Mouse (Mus musculus): ENCODE data around the gene Jade2. TPM values are rescaled to one million over a fixed set of nuclear protein-coding genes. Genes with fewer than 3 reads are reported as not detected.
"Not testable (repeated sequence)": the region's sequence is repeated elsewhere in the genome, so short reads cannot be mapped to it uniquely, and the experiment has no call there.

The Jade2 gene
- polyA plus RNA-seq, 1 experiment, result 10.1 TPM

DNA sequence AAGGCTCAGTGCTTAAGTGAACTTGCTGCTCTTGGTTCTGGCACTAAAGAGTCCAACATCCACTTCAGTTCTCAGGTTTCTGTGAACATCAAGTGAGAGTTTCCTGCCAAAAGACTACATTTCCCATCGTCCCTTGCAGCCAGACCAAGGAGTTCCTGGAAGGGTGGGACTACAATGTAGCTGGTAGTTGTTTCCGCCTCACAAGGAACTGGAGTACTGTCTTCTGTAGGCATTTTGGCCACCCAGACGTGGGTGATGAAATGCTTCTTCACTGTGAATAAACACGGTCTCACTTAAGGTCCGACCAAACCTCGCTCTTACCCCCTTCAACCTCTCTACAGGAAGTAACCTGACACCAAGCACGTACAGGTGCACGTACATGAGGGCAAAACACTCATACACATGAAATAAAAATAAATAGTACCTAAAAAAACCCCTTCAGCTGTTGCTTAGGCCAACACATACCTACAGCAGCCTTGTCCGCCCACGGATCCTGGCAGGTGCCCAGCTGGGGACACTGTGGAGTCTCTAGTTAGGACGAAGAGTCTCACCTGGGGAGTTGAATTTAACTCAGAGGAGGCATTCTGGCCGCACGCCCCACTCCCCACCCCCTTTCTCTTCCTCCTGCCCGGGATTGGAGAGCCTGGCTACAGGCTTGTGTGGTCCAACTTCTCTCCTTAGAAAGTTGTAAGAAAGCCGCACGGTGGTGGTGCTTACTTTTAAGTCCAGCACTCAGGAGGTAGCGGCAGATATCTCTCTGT, 52.1 kb downstream of the Jade2 start:
- H3K27ac ChIP-seq (ENCODE audit: insufficient read depth, low read length), result peak overlapping the region; percentile 76
- peak overlapping the region; percentile 69 for H3K9ac ChIP-seq (ENCODE audit: low read depth, poor library complexity, severe bottlenecking)
- no peaks in the 10 kb centered on the region for H3K27me3 ChIP-seq (ENCODE audit: control insufficient read depth, insufficient read depth, low read length, poor library complexity, severe bottlenecking)
- no peaks in the 10 kb centered on the region for H3K4me1 ChIP-seq (ENCODE audit: control insufficient read depth, insufficient read depth, low read length)
- peak overlapping the region; percentile 94 for H3K4me3 ChIP-seq (ENCODE audit: low read depth, low read length)
- TF ChIP-seq CTCF (IDR thresholded peaks at IDR 0.05; ENCODE audit: low read depth, low read length) (no peak), EP300 (IDR thresholded peaks at IDR 0.05; ENCODE audit: insufficient read depth, low read depth, low read length) (no peak), POLR2A (IDR thresholded peaks at IDR 0.05; ENCODE audit: insufficient read depth, low read length) (peak; percentile 87)
- H3K36me3 ChIP-seq (ENCODE audit: control insufficient read depth, insufficient read depth, low read length, poor library complexity, severe bottlenecking), result no peaks in the 10 kb centered on the region
- no peaks in the 10 kb centered on the region for H3K9me3 ChIP-seq (replicated peaks; ENCODE audit: control insufficient read depth, insufficient read depth, low read length, poor library complexity, severe bottlenecking)

DNA sequence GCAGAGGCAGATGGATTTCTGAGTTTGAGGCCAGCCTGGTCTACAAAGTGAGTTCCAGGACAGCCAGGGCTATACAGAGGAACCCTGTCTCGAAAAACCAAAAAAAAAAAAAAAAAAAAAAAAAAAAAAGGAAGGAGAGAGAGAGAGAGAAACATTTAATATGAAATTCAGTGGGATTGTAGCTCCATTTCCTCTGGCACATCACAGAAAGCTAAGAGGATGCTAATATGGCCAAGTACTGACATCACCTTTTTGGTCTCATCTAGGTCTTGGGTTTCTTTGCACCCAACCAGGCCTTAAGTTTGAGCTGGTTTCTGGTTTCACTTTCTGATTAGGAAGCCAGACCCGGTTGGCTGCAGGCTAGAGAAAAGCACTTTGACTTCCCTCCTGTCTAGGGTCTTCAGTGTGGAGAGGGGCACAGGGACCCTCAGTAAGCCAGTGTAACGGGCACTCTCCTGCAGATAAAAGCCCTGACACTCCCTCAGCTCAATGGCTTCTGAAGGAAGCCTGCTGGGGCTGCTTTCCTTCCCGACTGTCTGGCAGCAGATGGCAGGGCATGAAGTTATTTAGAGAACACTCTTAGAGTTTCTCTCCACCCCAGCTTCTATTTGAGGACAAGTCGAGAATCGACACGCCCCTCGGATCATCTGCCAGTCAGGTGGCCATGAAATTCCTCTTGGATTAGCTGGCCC, 56.7 kb downstream of the Jade2 start:
- Histone ChIP-seq H3K36me3 (ENCODE audit: control insufficient read depth, insufficient read depth, low read length, poor library complexity, severe bottlenecking) (no peaks in the 10 kb centered on the region), H3K4me1 (ENCODE audit: control insufficient read depth, insufficient read depth, low read length) (no peaks in the 10 kb centered on the region), H3K4me3 (ENCODE audit: low read depth, low read length) (no peak overlapping the region), H3K27ac (ENCODE audit: insufficient read depth, low read length) (no peak overlapping the region), H3K27me3 (ENCODE audit: control insufficient read depth, insufficient read depth, low read length, poor library complexity, severe bottlenecking) (no peaks in the 10 kb centered on the region), H3K9me3 (replicated peaks; ENCODE audit: control insufficient read depth, insufficient read depth, low read length, poor library complexity, severe bottlenecking) (no peaks in the 10 kb centered on the region), H3K9ac (ENCODE audit: low read depth, poor library complexity, severe bottlenecking) (no peak overlapping the region)
- TF ChIP-seq POLR2A (IDR thresholded peaks at IDR 0.05; ENCODE audit: insufficient read depth, low read length) (no peak), CTCF (IDR thresholded peaks at IDR 0.05; ENCODE audit: low read depth, low read length) (no peak), EP300 (IDR thresholded peaks at IDR 0.05; ENCODE audit: insufficient read depth, low read depth, low read length) (no peak)

DNA sequence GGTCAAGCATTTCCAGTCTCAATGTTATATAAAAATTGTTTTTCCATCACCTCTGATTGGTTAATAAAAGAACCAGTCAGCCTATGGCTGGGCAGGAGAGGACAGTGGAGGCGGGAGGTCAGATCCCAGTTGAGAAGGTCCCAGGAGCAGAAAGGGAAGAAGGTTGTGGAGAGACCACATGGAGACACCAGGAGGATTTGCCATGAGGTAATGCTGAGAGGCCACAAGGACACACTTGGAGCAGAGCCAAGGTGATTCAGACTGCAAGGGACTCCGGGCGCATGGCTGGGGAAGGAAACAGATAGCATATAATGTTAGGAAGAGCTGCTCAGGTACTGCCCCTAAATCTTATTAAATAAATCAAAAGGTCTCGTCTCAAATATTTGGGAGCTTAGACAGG, 61.2 kb downstream of the Jade2 start:
- Histone ChIP-seq H3K9me3 (replicated peaks; ENCODE audit: control insufficient read depth, insufficient read depth, low read length, poor library complexity, severe bottlenecking) (no peaks in the 10 kb centered on the region), H3K9ac (ENCODE audit: low read depth, poor library complexity, severe bottlenecking) (no peak overlapping the region), H3K4me3 (ENCODE audit: low read depth, low read length) (no peak overlapping the region), H3K27me3 (ENCODE audit: control insufficient read depth, insufficient read depth, low read length, poor library complexity, severe bottlenecking) (no peaks in the 10 kb centered on the region), H3K36me3 (ENCODE audit: control insufficient read depth, insufficient read depth, low read length, poor library complexity, severe bottlenecking) (peaks cover 2% of the 10 kb centered on the region; the same call in 1 of the 2 replicates), H3K4me1 (ENCODE audit: control insufficient read depth, insufficient read depth, low read length) (no peaks in the 10 kb centered on the region), H3K27ac (ENCODE audit: insufficient read depth, low read length) (no peak overlapping the region)
- TF ChIP-seq POLR2A (IDR thresholded peaks at IDR 0.05; ENCODE audit: insufficient read depth, low read length) (no peak), CTCF (IDR thresholded peaks at IDR 0.05; ENCODE audit: low read depth, low read length) (no peak), EP300 (IDR thresholded peaks at IDR 0.05; ENCODE audit: insufficient read depth, low read depth, low read length) (no peak)

DNA sequence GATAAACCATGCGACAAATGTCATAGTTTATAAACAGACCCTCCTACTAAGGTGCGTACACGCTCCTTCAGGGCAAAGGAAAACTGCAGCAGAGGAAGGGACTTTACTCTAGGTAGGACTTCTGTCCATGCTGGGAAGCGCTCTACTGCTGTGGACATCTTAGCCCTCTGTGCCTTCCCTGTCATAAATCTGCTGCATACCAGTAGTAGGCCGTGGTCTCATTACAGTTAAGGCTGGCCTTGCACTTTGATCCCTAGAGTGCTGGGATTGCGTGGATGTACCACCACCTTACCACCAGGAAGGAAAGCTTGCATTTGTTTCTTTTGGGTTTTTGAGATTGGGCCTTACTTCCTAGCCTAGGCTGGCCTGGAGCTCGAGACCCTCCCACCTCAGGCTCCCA, 66.8 kb downstream of the Jade2 start:
- no peaks in the 10 kb centered on the region for H3K27me3 ChIP-seq (ENCODE audit: control insufficient read depth, insufficient read depth, low read length, poor library complexity, severe bottlenecking)
- no peak overlapping the region for H3K27ac ChIP-seq (ENCODE audit: insufficient read depth, low read length)
- no peaks in the 10 kb centered on the region for H3K4me1 ChIP-seq (ENCODE audit: control insufficient read depth, insufficient read depth, low read length)
- no peaks in the 10 kb centered on the region for H3K9me3 ChIP-seq (replicated peaks; ENCODE audit: control insufficient read depth, insufficient read depth, low read length, poor library complexity, severe bottlenecking)
- H3K9ac ChIP-seq (ENCODE audit: low read depth, poor library complexity, severe bottlenecking), result no peak overlapping the region
- peaks cover 3% of the 10 kb centered on the region; the same call in 1 of the 2 replicates for H3K36me3 ChIP-seq (ENCODE audit: control insufficient read depth, insufficient read depth, low read length, poor library complexity, severe bottlenecking)
- no peak overlapping the region for H3K4me3 ChIP-seq (ENCODE audit: low read depth, low read length)
- TF ChIP-seq CTCF (IDR thresholded peaks at IDR 0.05; ENCODE audit: low read depth, low read length), result no peak

DNA sequence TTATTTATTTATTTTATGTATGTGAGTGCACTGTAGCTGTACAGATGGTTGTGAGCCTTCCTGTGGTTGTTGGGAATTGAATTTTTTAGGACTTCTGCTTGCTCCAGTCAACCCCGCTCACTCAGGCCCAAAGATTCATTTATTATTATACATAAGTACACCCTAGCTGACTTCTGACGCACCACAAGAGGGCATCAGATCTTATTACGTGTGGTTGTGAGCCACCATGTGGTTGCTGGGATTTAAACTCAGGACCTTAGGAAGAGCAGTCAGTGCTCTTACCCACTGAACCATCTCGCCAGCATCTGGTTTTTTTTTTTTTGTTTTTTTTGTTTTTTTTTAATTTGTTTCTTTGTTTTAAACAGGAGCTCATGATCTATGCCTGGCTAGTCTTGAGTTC, 67.7 kb downstream of the Jade2 start:
- not testable (repeated sequence) for H3K36me3 ChIP-seq (ENCODE audit: control insufficient read depth, insufficient read depth, low read length, poor library complexity, severe bottlenecking); H3K4me1 ChIP-seq (ENCODE audit: control insufficient read depth, insufficient read depth, low read length); H3K27ac ChIP-seq (ENCODE audit: insufficient read depth, low read length); H3K9ac ChIP-seq (ENCODE audit: low read depth, poor library complexity, severe bottlenecking); H3K4me3 ChIP-seq (ENCODE audit: low read depth, low read length); H3K9me3 ChIP-seq (replicated peaks; ENCODE audit: control insufficient read depth, insufficient read depth, low read length, poor library complexity, severe bottlenecking); H3K27me3 ChIP-seq (ENCODE audit: control insufficient read depth, insufficient read depth, low read length, poor library complexity, severe bottlenecking)

DNA sequence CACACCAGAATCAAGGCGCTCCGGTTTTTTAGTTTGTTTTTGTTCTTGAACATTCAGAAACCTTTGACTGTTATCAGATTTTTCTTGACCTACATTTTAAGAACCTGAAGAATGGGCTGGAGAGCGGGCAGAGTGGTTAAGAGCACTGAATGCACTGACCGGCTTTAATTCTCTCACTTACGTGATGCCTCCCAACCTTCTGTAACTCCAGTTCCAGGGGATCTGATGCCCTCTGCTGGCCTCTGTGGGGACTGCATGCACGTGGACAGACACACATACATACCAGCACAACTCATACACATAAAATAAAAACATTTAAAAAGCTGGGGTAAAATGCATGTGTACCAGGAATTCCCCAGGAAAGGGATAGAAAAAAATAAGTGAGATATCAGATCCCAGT, 71.5 kb downstream of the Jade2 start:
- H3K4me3 ChIP-seq (ENCODE audit: low read depth, low read length), result no peak overlapping the region
- H3K9ac ChIP-seq (ENCODE audit: low read depth, poor library complexity, severe bottlenecking), result no peak overlapping the region
- peaks cover 6% of the 10 kb centered on the region; the same call in 1 of the 2 replicates for H3K36me3 ChIP-seq (ENCODE audit: control insufficient read depth, insufficient read depth, low read length, poor library complexity, severe bottlenecking)
- peaks cover 1% of the 10 kb centered on the region for H3K4me1 ChIP-seq (ENCODE audit: control insufficient read depth, insufficient read depth, low read length)
- H3K27me3 ChIP-seq (ENCODE audit: control insufficient read depth, insufficient read depth, low read length, poor library complexity, severe bottlenecking), result no peaks in the 10 kb centered on the region
- no peaks in the 10 kb centered on the region for H3K9me3 ChIP-seq (replicated peaks; ENCODE audit: control insufficient read depth, insufficient read depth, low read length, poor library complexity, severe bottlenecking)
- TF ChIP-seq CTCF (IDR thresholded peaks at IDR 0.05; ENCODE audit: low read depth, low read length) (peak; percentile 89), EP300 (IDR thresholded peaks at IDR 0.05; ENCODE audit: insufficient read depth, low read depth, low read length) (no peak), POLR2A (IDR thresholded peaks at IDR 0.05; ENCODE audit: insufficient read depth, low read length) (no peak)
- 0 out of 2 replicates have a peak overlapping the region, but pooled peaks have one; percentile 64 for H3K27ac ChIP-seq (ENCODE audit: insufficient read depth, low read length)
